Mouse (Mus musculus) lung, adult 2 months (tissue): ENCODE measurements around the gene Erich6b. TPM values are rescaled to one million over a fixed set of nuclear protein-coding genes. Genes with fewer than 3 reads are reported as not detected.

ENCODE experiments used
- DNase-seq: peaks from one replicate; pipeline ENCODE4 v3.0.0; 2022
- H3K4me1 ChIP-seq: fragments of 200-500 bp; 2 replicates; pipeline ENCODE4 v1.6.1; 2011; ENCODE audit warnings: low read length; ENCODE audit not compliant: control insufficient read depth, insufficient read depth
- H3K4me3 ChIP-seq: fragments of 200-500 bp; replicated peaks from 2 replicates; pipeline ENCODE3; 2011; ENCODE audit warnings: low read depth, mild to moderate bottlenecking, control low read depth, low read length; ENCODE audit errors: extremely low read depth
- CTCF ChIP-seq: fragments of 200-500 bp; IDR thresholded peaks from 2 replicates; pipeline ENCODE4 v1.5.1; 2011; ENCODE audit warnings: mild to moderate bottlenecking, low read length, control low read depth; ENCODE audit not compliant: insufficient read depth
- POLR2A ChIP-seq: fragments of 200-500 bp; IDR thresholded peaks from 2 replicates; pipeline ENCODE4 v1.6.1; 2011; ENCODE audit warnings: low read depth, mild to moderate bottlenecking, control low read depth, low read length, borderline replicate concordance; ENCODE audit errors: extremely low read depth
- WGBS: fragments of 180-500 bp; shearing (Covaris S2); methylation state at CpG from one replicate; pipeline ENCODE4 v1.1.7; 2018; 5-methylcytosine and 5-hydroxymethylcytosine counted together
- polyA plus RNA-seq: library from polyadenylated mRNA; depleted of rRNA; stranded (reverse); fragments of >200 nt; gene quantifications from 2 replicates; pipeline ENCODE4 v1.2.3, GENCODE M21; 2012; rRNA removed

Erich6b gene
- not detected in 2 replicates for polyA plus RNA-seq

DNA sequence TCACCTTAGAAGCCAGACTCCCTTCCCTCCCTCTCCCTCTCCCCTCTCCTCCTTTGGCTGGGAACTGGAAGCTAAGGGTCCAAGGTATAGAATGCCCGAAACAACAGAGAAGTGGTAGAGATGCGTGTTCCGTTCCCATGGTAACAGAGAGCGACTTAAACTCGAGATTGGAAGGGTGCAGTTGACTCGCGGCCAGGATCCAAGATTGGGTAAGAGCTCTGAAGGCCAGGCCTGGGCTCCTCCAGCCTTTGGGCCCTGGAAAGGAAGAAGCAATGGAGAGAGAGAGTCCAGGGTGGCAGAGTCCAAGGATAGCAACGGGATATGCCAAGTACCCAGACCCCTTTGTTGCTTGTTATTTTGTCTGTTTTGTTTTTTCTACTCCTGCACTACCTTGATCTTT lies at the start of gene Erich6b:
Gene Erich6b, plus strand, starts transcription at position 180 of the 400 bp plus-strand sequence.
- DNase-seq = no peak
- TF ChIP-seq CTCF = no peak
- TF ChIP-seq POLR2A = no peak
- no peak within 1 kb of the TSS for H3K4me3 ChIP-seq
- no peaks in the 10 kb centered on the region for H3K4me1 ChIP-seq
- WGBS = 67% methylated on average over 8 of the region's 8 CpGs

DNA sequence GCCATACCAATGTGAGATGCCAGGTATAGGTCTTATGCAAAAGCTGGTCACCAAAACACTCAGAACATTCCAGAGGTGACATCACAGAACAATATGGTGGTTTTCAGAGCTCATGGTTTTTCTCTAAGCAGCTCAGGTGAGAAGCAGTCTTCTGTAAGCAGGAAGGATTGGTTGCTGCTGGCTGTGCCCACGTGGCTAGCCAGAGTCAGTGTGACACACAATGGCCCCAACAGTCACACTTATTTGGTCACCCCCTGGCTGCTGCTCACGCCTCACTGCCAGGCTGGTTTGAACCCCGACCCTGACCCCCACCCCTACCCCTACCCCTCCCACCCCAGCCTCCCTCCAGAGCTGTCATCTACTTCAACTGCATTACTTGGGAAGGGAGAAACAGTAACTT lies 49.1 kb upstream of the Erich6b start, which contains the start of gene Spert:
Gene Spert, minus strand, starts transcription at position 139 of the 400 bp plus-strand sequence.
- Histone ChIP-seq H3K4me3 (no peak within 1 kb of the TSS), H3K4me1 (no peaks in the 10 kb centered on the region)
- 61% methylated on average over 3 of the region's 3 CpGs for WGBS
- no peak for DNase-seq
- no peak for TF ChIP-seq CTCF
- no peak for TF ChIP-seq POLR2A

DNA sequence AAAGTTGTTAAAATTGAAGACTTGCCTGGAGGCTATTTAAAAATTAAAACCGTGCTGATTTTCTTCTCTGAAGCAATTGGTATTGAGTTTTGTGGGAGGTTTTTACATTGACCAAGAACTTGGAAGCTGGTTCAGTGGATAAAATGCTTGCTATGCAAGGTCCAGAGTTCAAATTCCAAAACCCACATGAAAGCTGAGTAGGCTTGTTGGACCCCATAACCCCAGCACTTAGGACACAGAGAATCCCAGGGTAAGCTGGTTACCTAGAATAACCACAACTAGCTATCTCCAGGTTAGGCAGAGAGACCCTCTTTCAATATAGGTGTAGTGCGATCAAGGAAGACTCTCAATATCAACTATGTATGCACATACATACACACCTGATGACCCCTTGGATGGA lies 32.9 kb upstream of the Erich6b start:
- TF ChIP-seq POLR2A (no peak), CTCF (no peak)
- no peak for DNase-seq
- WGBS = 89% methylated on average over 2 of the region's 2 CpGs
- no peaks in the 10 kb centered on the region for H3K4me1 ChIP-seq
- no peak overlapping the region for H3K4me3 ChIP-seq

DNA sequence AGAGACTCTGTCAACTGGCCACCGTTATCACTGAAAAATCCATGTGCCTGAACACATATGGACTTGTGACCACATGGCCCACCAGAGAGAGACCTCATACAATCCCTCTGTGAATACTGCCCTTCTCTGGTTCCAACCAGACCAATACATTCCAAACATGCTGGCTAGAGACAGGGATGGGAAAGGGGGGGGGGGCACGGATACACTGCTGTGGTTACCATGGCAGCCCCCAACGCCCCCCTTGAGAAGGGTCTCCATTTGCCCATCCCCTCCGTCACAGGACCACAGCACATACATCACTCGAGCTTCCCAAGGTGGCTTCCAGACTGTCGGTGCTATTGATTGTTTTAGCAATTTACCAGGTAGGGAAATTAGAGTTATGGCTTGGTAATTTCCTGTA lies 25.7 kb upstream of the Erich6b start:
- H3K4me1 ChIP-seq = no peaks in the 10 kb centered on the region
- WGBS = 80% methylated on average over 6 of the region's 6 CpGs
- DNase-seq = no peak
- H3K4me3 ChIP-seq = no peak overlapping the region
- no peak for TF ChIP-seq CTCF
- TF ChIP-seq POLR2A = no peak

DNA sequence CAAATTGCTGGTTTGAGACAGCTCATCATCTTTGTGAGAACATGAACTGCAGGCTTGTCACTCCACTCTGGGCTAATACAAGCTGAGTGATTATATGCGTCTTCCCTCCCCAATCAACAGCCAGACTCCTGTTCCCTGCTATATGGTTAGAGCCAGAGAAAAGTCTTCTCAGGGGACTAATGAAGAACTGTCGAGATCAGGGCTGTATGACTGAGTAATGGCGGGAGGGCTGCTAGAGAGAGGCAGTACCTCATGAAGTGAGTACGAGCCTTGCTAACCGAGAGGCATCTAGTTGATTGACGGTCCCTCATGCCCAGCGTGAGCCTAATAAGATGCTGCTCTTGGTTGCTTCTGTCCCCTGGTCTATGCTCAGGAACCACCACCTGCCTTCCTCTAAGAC lies 19.1 kb upstream of the Erich6b start:
- Histone ChIP-seq H3K4me3 (no peak overlapping the region), H3K4me1 (no peaks in the 10 kb centered on the region)
- TF ChIP-seq CTCF (no peak), POLR2A (no peak)
- WGBS = 71% methylated on average over 7 of the region's 7 CpGs
- no peak for DNase-seq

DNA sequence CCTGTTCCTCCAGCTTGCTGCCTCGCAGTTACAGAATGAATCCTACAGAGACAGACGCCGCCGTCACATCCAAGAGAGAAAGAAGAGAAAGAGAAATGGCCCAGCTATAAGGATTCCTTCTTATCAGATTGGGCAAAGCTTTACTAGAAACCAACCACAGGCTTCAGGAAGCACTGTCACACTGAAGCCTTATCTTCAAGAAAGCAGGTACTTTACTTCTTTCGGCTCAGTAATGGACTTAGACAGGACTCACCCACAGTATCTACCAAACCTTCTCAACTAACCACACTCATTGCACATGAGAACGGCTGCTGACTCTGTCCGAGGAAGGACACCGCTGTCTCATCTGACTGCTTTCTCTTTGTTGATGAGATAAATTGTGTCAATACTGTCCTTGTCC lies 13.2 kb upstream of the Erich6b start:
- no peak overlapping the region for H3K4me3 ChIP-seq
- DNase-seq = no peak
- H3K4me1 ChIP-seq = no peaks in the 10 kb centered on the region
- WGBS = 86% methylated on average over 8 of the region's 8 CpGs
- TF ChIP-seq POLR2A (no peak), CTCF (no peak)

DNA sequence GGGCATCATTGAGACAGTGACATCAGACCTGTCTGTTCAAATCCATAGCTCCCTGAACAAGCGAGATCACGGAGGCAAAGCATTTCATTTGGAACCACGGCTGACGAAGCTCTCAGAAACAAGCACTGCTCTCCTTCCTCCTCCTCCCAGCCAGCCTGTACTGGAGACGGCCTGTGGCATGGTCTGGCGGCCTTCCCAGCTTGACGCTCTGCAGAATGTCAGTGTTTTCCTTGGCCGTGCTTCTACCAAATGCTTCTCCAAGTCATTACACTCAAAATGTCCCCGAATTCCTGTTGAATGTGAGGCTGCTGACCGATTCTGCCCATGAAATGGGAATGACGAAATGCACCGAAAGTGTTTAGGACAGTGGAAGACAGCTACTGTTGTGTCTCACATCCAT lies 6.7 kb upstream of the Erich6b start:
- no peak for DNase-seq

DNA sequence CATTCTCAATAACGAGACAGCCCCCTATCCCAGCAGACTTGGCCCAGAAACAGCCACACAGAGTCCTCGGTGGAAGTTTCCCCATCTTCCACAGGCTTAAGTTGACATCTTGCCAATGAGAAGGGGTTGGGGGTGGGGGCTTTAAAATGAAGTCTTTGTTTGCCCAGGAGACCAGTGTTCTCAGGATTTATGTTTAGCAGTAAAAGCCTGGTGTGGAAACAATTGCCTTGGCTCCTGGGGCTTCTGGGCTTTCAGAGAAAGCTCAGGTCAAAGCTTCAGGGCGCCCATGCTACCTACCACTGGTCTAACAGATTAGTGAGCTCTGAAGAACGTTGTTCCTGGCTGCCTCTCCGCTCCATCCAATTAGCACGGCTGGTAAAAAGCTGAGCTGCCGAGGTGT lies 6.0 kb upstream of the Erich6b start:
- DNase-seq = no peak
- WGBS = 56% methylated on average over 7 of the region's 7 CpGs
- no peak overlapping the region for H3K4me3 ChIP-seq
- TF ChIP-seq POLR2A (no peak), CTCF (no peak)
- H3K4me1 ChIP-seq = no peaks in the 10 kb centered on the region

More for the DNA sequence above, 6.7 kb upstream of the Erich6b start:
- no peak for TF ChIP-seq POLR2A
- no peak for TF ChIP-seq CTCF
- Histone ChIP-seq H3K4me1 (no peaks in the 10 kb centered on the region), H3K4me3 (no peak overlapping the region)
- WGBS = 57% methylated on average over 12 of the region's 12 CpGs

DNA sequence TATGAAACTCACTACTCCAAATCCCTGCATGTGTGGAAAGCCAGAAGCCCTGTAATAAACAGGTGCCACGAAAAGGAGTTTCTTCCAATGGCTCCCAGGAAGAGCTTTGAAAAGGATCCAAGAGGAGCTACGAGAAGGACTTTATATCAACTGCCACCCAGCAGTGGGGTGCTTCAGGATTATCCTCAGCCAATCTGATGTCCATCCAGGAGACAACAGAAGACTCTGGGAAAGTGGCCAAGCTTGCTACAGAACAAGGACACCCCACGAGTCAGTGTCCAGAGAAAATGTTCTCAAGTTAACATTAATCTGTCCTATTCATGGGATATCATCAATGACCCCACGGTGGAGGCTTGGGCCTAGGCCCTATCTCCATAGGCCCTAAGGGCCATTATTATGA lies 4.4 kb upstream of the Erich6b start:
- no peaks in the 10 kb centered on the region for H3K4me1 ChIP-seq
- WGBS = 72% methylated on average over 4 of the region's 4 CpGs
- no peak overlapping the region for H3K4me3 ChIP-seq
- no peak for DNase-seq
- TF ChIP-seq POLR2A = no peak
- TF ChIP-seq CTCF = no peak

DNA sequence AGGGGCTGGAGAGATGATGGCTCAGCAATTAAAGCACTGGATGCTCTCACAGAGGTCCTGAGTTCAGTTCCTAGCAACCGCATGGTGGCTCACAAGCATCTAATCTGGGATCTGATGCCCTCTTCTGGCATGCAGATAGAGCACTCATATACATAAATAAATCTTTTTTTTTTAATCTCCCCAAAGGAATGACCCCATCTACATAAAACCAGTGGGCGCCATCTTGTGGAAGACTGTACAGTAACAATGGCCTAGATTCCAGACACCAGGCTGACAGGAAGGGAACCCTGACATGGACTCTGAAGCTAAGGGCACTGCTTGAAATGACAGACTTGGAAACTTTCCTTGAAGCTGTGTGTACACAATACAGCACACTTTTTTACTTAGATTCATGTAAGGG lies 1.2 kb upstream of the Erich6b start:
- no peaks in the 10 kb centered on the region for H3K4me1 ChIP-seq
- TF ChIP-seq CTCF (no peak), POLR2A (no peak)
- H3K4me3 ChIP-seq = no peak overlapping the region
- 90% methylated on average over 2 of the region's 2 CpGs for WGBS
- DNase-seq = no peak

DNA sequence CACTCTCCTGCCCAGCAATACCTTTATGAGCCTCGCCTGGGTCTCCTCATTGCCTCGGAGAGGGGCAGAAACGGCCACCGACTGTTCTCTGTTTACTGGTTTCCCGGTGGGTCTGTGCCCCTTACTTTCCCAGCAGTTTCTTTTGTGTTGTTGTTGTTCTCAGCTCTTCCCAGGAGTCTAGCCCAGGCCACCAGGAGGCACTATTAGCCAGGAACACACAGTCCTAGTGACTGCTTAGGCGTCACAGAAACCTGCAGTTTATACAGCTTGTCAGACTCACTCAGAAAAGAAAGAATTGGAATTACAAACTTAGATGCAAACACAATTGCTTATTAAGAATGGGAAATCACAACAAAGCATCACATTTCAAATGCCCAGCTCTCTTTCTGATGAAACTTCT lies 690 bp upstream of the Erich6b start:
- Histone ChIP-seq H3K4me3 (no peak overlapping the region), H3K4me1 (no peaks in the 10 kb centered on the region)
- 67% methylated on average over 6 of the region's 6 CpGs for WGBS
- DNase-seq = no peak
- TF ChIP-seq CTCF (0 out of 2 replicates have a peak, but pooled peaks have one; percentile 6), POLR2A (no peak)
